Comparison of ENCODE assay signal across 20 mouse cellular contexts in genomic region chr9:60274503-60274902, GRCm38 (mm10).
DNase-seq lines count a peak whose midpoint lies in the region; ATAC-seq and TF ChIP-seq lines count a peak whose summit lies in the region.
"Had no signal": no experiment of that assay in that cellular context is flagged by ENCODE, and none has a peak within 500 bp of the region (broad histone marks: within the 10 kb centered on the region; RNA-seq: fewer than 3 reads in every experiment).

No protein-coding gene starts in this region.

- H3K36me3 ChIP-seq in kidney, adult 2 months (ENCODE audit: control insufficient read depth, insufficient read depth, low read length): no peaks in the 10 kb centered on the region
- no peaks in the 10 kb centered on the region for H3K36me3 ChIP-seq in liver, adult 2 months (ENCODE audit: control insufficient read depth, insufficient read depth, low read length)
- H3K36me3 ChIP-seq in liver, embryonic 12.5 days: no peaks in the 10 kb centered on the region
- H3K36me3 ChIP-seq in intestine, embryonic 15.5 days: no peaks in the 10 kb centered on the region
- no peaks in the 10 kb centered on the region; the same call in 1 of the 2 replicates for H3K36me3 ChIP-seq in intestine, embryonic 16.5 days (ENCODE audit: control insufficient read depth, insufficient read depth, low read length)
- H3K36me3 ChIP-seq: embryonic facial prominence, embryonic 13.5 days; forebrain, embryonic 12.5 days; heart, embryonic 10.5 days had no signal

- H3K79me2 ChIP-seq in liver, adult 2 months (ENCODE audit: control insufficient read depth, insufficient read depth, low read length): no peaks in the 10 kb centered on the region

- H3K4me2 ChIP-seq in liver, embryonic 12.5 days: no peak overlapping the region
- no peak overlapping the region for H3K4me2 ChIP-seq in intestine, embryonic 15.5 days (replicated peaks)
- no peak overlapping the region for H3K4me2 ChIP-seq in intestine, embryonic 16.5 days (ENCODE audit: low read depth, low read length)
- H3K4me2 ChIP-seq: embryonic facial prominence, embryonic 13.5 days; forebrain, embryonic 12.5 days had no signal

- no peaks in the 10 kb centered on the region for H3K9me3 ChIP-seq in liver, embryonic 12.5 days (replicated peaks)
- no peaks in the 10 kb centered on the region for H3K9me3 ChIP-seq in intestine, embryonic 15.5 days
- H3K9me3 ChIP-seq in intestine, embryonic 16.5 days (ENCODE audit: control insufficient read depth, low read length): no peaks in the 10 kb centered on the region
- H3K9me3 ChIP-seq: embryonic facial prominence, embryonic 13.5 days; forebrain, embryonic 12.5 days; heart, embryonic 10.5 days had no signal

- no peak for TF ChIP-seq POLR2A in kidney, adult 2 months (IDR thresholded peaks at IDR 0.05; ENCODE audit: low read depth, low read length)
- no peak for TF ChIP-seq POLR2A in liver, adult 2 months (IDR thresholded peaks at IDR 0.05; ENCODE audit: extremely low read depth, insufficient read depth, low read length)

- no peak for TF ChIP-seq CTCF in kidney, adult 2 months (conservative IDR thresholded peaks at IDR 0.05; ENCODE audit: insufficient read depth, insufficient read length, low read depth, low read length)
- TF ChIP-seq CTCF in liver, adult 2 months (IDR thresholded peaks at IDR 0.05; ENCODE audit: low read depth, low read length): no peak

- no peak for ATAC-seq in liver, embryonic 12.5 days
- peak; percentile 48; the same call in 1 of the 2 replicates for ATAC-seq in intestine, embryonic 15.5 days
- peak; percentile 64 for ATAC-seq in intestine, embryonic 16.5 days
- ATAC-seq: forebrain, embryonic 16.5 days had no signal

- no peak overlapping the region for H3K9ac ChIP-seq in liver, adult 2 months (ENCODE audit: low read depth, low read length)
- no peak overlapping the region for H3K9ac ChIP-seq in liver, embryonic 12.5 days
- no peak overlapping the region for H3K9ac ChIP-seq in intestine, embryonic 15.5 days
- no peak overlapping the region for H3K9ac ChIP-seq in intestine, embryonic 16.5 days (ENCODE audit: low read depth, low read length)
- H3K9ac ChIP-seq: embryonic facial prominence, embryonic 13.5 days; forebrain, embryonic 12.5 days had no signal

- no peaks in the 10 kb centered on the region for H3K27me3 ChIP-seq in kidney, adult 2 months (replicated peaks; ENCODE audit: control insufficient read depth, insufficient read depth, low read length)
- H3K27me3 ChIP-seq in liver, adult 2 months (ENCODE audit: control insufficient read depth, insufficient read depth, low read length): no peaks in the 10 kb centered on the region
- H3K27me3 ChIP-seq in liver, embryonic 12.5 days (replicated peaks): peaks cover 11% of the 10 kb centered on the region; the same call in 1 of the 2 replicates
- H3K27me3 ChIP-seq in intestine, embryonic 15.5 days (replicated peaks): no peaks in the 10 kb centered on the region
- H3K27me3 ChIP-seq in intestine, embryonic 16.5 days (replicated peaks; ENCODE audit: control insufficient read depth, insufficient read depth, low read length): no peaks in the 10 kb centered on the region

- H3K4me1 ChIP-seq in kidney, adult 2 months (ENCODE audit: control insufficient read depth, insufficient read depth, low read length): no peaks in the 10 kb centered on the region
- H3K4me1 ChIP-seq in liver, adult 2 months (ENCODE audit: control insufficient read depth, insufficient read depth, low read length): no peaks in the 10 kb centered on the region
- peaks cover 64% of the 10 kb centered on the region for H3K4me1 ChIP-seq in liver, embryonic 12.5 days
- H3K4me1 ChIP-seq in intestine, embryonic 15.5 days (replicated peaks): 0 out of 2 replicates have a peak, but pooled peaks cover 3% of the 10 kb centered on the region
- peaks cover 4% of the 10 kb centered on the region for H3K4me1 ChIP-seq in intestine, embryonic 16.5 days (ENCODE audit: control insufficient read depth, insufficient read depth, low read length)

- no peak overlapping the region for H3K27ac ChIP-seq in kidney, adult 2 months (ENCODE audit: insufficient read depth, low read depth, low read length)
- no peak overlapping the region for H3K27ac ChIP-seq in liver, adult 2 months (replicated peaks; ENCODE audit: insufficient read depth, low read depth, low read length)
- H3K27ac ChIP-seq in liver, embryonic 12.5 days: no peak overlapping the region
- H3K27ac ChIP-seq in intestine, embryonic 15.5 days: no peak overlapping the region
- H3K27ac ChIP-seq in intestine, embryonic 16.5 days (ENCODE audit: low read length): no peak overlapping the region
- H3K27ac ChIP-seq: embryonic facial prominence, embryonic 13.5 days; forebrain, embryonic 12.5 days; heart, embryonic 10.5 days had no signal

- peak; percentile 41 for DNase-seq in kidney, adult 2 months
- DNase-seq in kidney, postnatal 10 days: no peak
- peak; percentile 21 for DNase-seq in liver, adult 2 months (ENCODE audit: extremely low read depth, low read depth, low spot score)
- DNase-seq in right cerebral cortex, postnatal 36 days (ENCODE audit: low spot score in 2 of 2): no peak
- no peak for DNase-seq in lung, postnatal 14 days
- DNase-seq: adrenal gland, adult 2 months; adrenal gland, postnatal 25 days; cerebellum, adult 18-20 months; cerebellum, adult 9-11 months; cerebellum, postnatal 36 days; gastrocnemius, postnatal 10 days; heart, adult 18-20 months; heart, postnatal 10 days had no signal

- no peak overlapping the region for H3K4me3 ChIP-seq in kidney, adult 2 months (ENCODE audit: insufficient read depth, low read depth, low read length)
- H3K4me3 ChIP-seq in liver, adult 2 months (ENCODE audit: insufficient read depth, low read depth, low read length): no peak overlapping the region
- no peak overlapping the region for H3K4me3 ChIP-seq in liver, embryonic 12.5 days
- no peak overlapping the region for H3K4me3 ChIP-seq in intestine, embryonic 15.5 days (replicated peaks)
- H3K4me3 ChIP-seq in intestine, embryonic 16.5 days (ENCODE audit: low read length): no peak overlapping the region
- H3K4me3 ChIP-seq: embryonic facial prominence, embryonic 13.5 days; forebrain, embryonic 12.5 days; heart, embryonic 10.5 days had no signal

- 43% methylated on average over 4 of the region's 4 CpGs for WGBS in kidney, adult 2 months
- WGBS in liver, adult 2 months: 20% methylated on average over 4 of the region's 4 CpGs
- WGBS in liver, embryonic 12.5 days (ENCODE audit: insufficient replicate concordance): 58% methylated on average over 4 of the region's 4 CpGs
- WGBS in intestine, embryonic 15.5 days: 59% methylated on average over 4 of the region's 4 CpGs
- 45% methylated on average over 4 of the region's 4 CpGs for WGBS in intestine, embryonic 16.5 days

Comparison
In these comparisons a context has a peak if more than half of its experiments do, and no peak if none do; other contexts are left out.
1. DNase-seq: peak in kidney, adult 2 months (single experiment) and liver, adult 2 months (single experiment); none in kidney, postnatal 10 days (single experiment), right cerebral cortex, postnatal 36 days (0 of 2) and lung, postnatal 14 days (single experiment).